Mouse (Mus musculus) limb, embryonic 12.5 days (tissue): Measurements from ENCODE around the gene Cish. TPM values are rescaled to one million over a fixed set of nuclear protein-coding genes. Genes with fewer than 3 reads are reported as not detected.
A peak's percentile ranks its signal among the peaks of the same experiment; 100 is the strongest.

Experiments used
- ATAC-seq: fragments of 200-750 bp; cut with Nextera tagmentation; 2 replicates; pipeline ENCODE4 v1.8.0; 2017; ENCODE audit warnings: low read depth, moderate TSS enrichment; ENCODE audit not compliant: insufficient number of reproducible peaks, insufficient read depth, low FRiP score, low TSS enrichment
- H3K27ac ChIP-seq: fragments of 300-500 bp; sonication (generic); 2 replicates; pipeline ENCODE4 v1.5.1; 2016; ENCODE audit warnings: mild to moderate bottlenecking, moderate library complexity
- H3K27me3 ChIP-seq: fragments of 300-500 bp; sonication (generic); 2 replicates; pipeline ENCODE4 v1.6.1; 2016; ENCODE audit warnings: mild to moderate bottlenecking, moderate library complexity
- H3K36me3 ChIP-seq: fragments of 300-500 bp; sonication (generic); 2 replicates; pipeline ENCODE4 v1.6.1; 2016; ENCODE audit warnings: mild to moderate bottlenecking, moderate library complexity
- H3K4me1 ChIP-seq: fragments of 300-500 bp; sonication (generic); replicated peaks from 2 replicates; pipeline ENCODE4 v1.6.1; 2016
- H3K4me2 ChIP-seq: fragments of 300-500 bp; sonication (generic); 2 replicates; pipeline ENCODE4 v1.6.1; 2016; ENCODE audit warnings: mild to moderate bottlenecking, moderate library complexity
- H3K4me3 ChIP-seq: fragments of 300-500 bp; sonication (generic); replicated peaks from 2 replicates; pipeline ENCODE4 v1.5.1; 2016; ENCODE audit warnings: mild to moderate bottlenecking
- H3K9ac ChIP-seq: fragments of 300-500 bp; sonication (generic); replicated peaks from 2 replicates; pipeline ENCODE4 v1.6.1; 2016; ENCODE audit warnings: mild to moderate bottlenecking, moderate library complexity
- H3K9me3 ChIP-seq: fragments of 300-500 bp; sonication (generic); 2 replicates; pipeline ENCODE4 v1.6.1; 2016; ENCODE audit warnings: mild to moderate bottlenecking, moderate library complexity
- WGBS: fragments of 180-500 bp; shearing (Covaris S2); methylation state at CpG from one replicate; pipeline ENCODE4 v1.1.7; 2016; 5-methylcytosine and 5-hydroxymethylcytosine counted together
- polyA plus RNA-seq: library from polyadenylated mRNA; unstranded; fragments of >200 nt; fragmentation: Nextera tagmentation; extraction: Ambion mirVana; gene quantifications from 2 replicates; pipeline ENCODE4 v1.2.1, GENCODE M21; 2016

Cish gene
- polyA plus RNA-seq, 1 experiment from 2014 or later: 4.2 TPM

GRCm38 (mm10) chr9:107288711-107289110, 7.1 kb upstream of the Cish start:
- H3K36me3 ChIP-seq: no peaks in the 10 kb centered on the region
- no peaks in the 10 kb centered on the region for H3K9me3 ChIP-seq
- peaks cover 9% of the 10 kb centered on the region for H3K4me1 ChIP-seq
- H3K4me3 ChIP-seq: peak overlapping the region; percentile 53
- no peak overlapping the region for H3K27ac ChIP-seq
- H3K9ac ChIP-seq: 0 out of 2 replicates have a peak overlapping the region, but pooled peaks have one; percentile 59
- WGBS: 29% methylated on average over 8 of the region's 8 CpGs
- H3K27me3 ChIP-seq: peaks cover 17% of the 10 kb centered on the region
- peak overlapping the region; percentile 85 for H3K4me2 ChIP-seq
- no peak for ATAC-seq

- WGBS: 1% methylated on average over 49 of the region's 49 CpGs
- Histone ChIP-seq H3K4me1 (peaks cover 9% of the 10 kb centered on the region), H3K27ac (no peak within 1 kb of the TSS), H3K9ac (peak within 1 kb of the TSS; percentile 59), H3K4me3 (peak within 1 kb of the TSS; percentile 53), H3K9me3 (no peaks in the 10 kb centered on the region), H3K36me3 (no peaks in the 10 kb centered on the region), H3K27me3 (peaks cover 17% of the 10 kb centered on the region), H3K4me2 (peak within 1 kb of the TSS; percentile 85)
- ATAC-seq: peak; percentile 81
These were observed 6.4 kb upstream of the Cish start, which contains the start of gene Mapkapk3 for GRCm38 (mm10) chr9:107289211-107290076. Mapkapk3 (minus strand) TSS chr9:107289877.

GRCm38 (mm10) chr9:107290897-107291296, 4.9 kb upstream of the Cish start:
- Histone ChIP-seq H3K4me3 (no peak overlapping the region), H3K27ac (no peak overlapping the region), H3K27me3 (peaks cover 23% of the 10 kb centered on the region), H3K9me3 (no peaks in the 10 kb centered on the region), H3K4me2 (no peak overlapping the region), H3K36me3 (no peaks in the 10 kb centered on the region), H3K4me1 (peaks cover 9% of the 10 kb centered on the region), H3K9ac (no peak overlapping the region)
- WGBS: 31% methylated on average over 10 of the region's 10 CpGs
- no peak for ATAC-seq

- no peak overlapping the region for H3K4me2 ChIP-seq
- no peaks in the 10 kb centered on the region for H3K36me3 ChIP-seq
- no peak for ATAC-seq
- H3K9me3 ChIP-seq: no peaks in the 10 kb centered on the region
- no peak overlapping the region for H3K9ac ChIP-seq
- H3K4me3 ChIP-seq: no peak overlapping the region
- H3K27me3 ChIP-seq: peaks cover 13% of the 10 kb centered on the region
- H3K4me1 ChIP-seq: peaks cover 17% of the 10 kb centered on the region
- no peak overlapping the region for H3K27ac ChIP-seq
- WGBS: 5% methylated on average over 6 of the region's 6 CpGs
These were observed 1.6 kb upstream of the Cish start for GRCm38 (mm10) chr9:107294249-107294648.

- peak overlapping the region; percentile 91 for H3K4me2 ChIP-seq
- H3K9me3 ChIP-seq: no peaks in the 10 kb centered on the region
- peaks cover 8% of the 10 kb centered on the region for H3K36me3 ChIP-seq
- 82% methylated on average over 4 of the region's 4 CpGs for WGBS
- H3K4me1 ChIP-seq: peaks cover 12% of the 10 kb centered on the region
- peak overlapping the region; percentile 68 for H3K4me3 ChIP-seq
- no peak for ATAC-seq
- peaks cover 12% of the 10 kb centered on the region for H3K27me3 ChIP-seq
- no peak overlapping the region for H3K9ac ChIP-seq
- no peak overlapping the region for H3K27ac ChIP-seq
These were observed 210 bp upstream of the Cish start for GRCm38 (mm10) chr9:107295616-107296015.

GRCm38 (mm10) chr9:107296041-107296440, 215 bp downstream of the Cish start:
- H3K27ac ChIP-seq: no peak overlapping the region
- H3K9ac ChIP-seq: peak overlapping the region; percentile 44; the same call in 1 of the 2 replicates
- peak; percentile 50 for ATAC-seq
- H3K4me2 ChIP-seq: peak overlapping the region; percentile 91
- H3K27me3 ChIP-seq: peaks cover 12% of the 10 kb centered on the region
- 5% methylated on average over 14 of the region's 14 CpGs for WGBS
- H3K4me1 ChIP-seq: peaks cover 12% of the 10 kb centered on the region
- H3K9me3 ChIP-seq: no peaks in the 10 kb centered on the region
- peaks cover 12% of the 10 kb centered on the region for H3K36me3 ChIP-seq
- peak overlapping the region; percentile 68 for H3K4me3 ChIP-seq

- peak; percentile 96 for ATAC-seq
- Histone ChIP-seq H3K4me1 (peaks cover 12% of the 10 kb centered on the region), H3K27ac (peak overlapping the region; percentile 64; the same call in 1 of the 2 replicates), H3K9me3 (no peaks in the 10 kb centered on the region), H3K4me2 (peak overlapping the region; percentile 91), H3K27me3 (peaks cover 12% of the 10 kb centered on the region), H3K4me3 (peak overlapping the region; percentile 68), H3K36me3 (peaks cover 17% of the 10 kb centered on the region), H3K9ac (peak overlapping the region; percentile 66)
- under 1% methylated on average over 31 of the region's 31 CpGs for WGBS
These were observed 707 bp downstream of the Cish start for GRCm38 (mm10) chr9:107296501-107296965.

- Histone ChIP-seq H3K4me1 (peaks cover 12% of the 10 kb centered on the region), H3K27ac (0 out of 2 replicates have a peak overlapping the region, but pooled peaks have one; percentile 64), H3K27me3 (peaks cover 12% of the 10 kb centered on the region), H3K9me3 (no peaks in the 10 kb centered on the region), H3K4me3 (peak overlapping the region; percentile 68), H3K9ac (peak overlapping the region; percentile 66), H3K36me3 (peaks cover 23% of the 10 kb centered on the region), H3K4me2 (peak overlapping the region; percentile 91)
- 15% methylated on average over 16 of the region's 16 CpGs for WGBS
- ATAC-seq: no peak; the same call in 1 of the 2 replicates
These were observed 1.2 kb downstream of the Cish start for GRCm38 (mm10) chr9:107297059-107297458.

GRCm38 (mm10) chr9:107297658-107298057, 1.8 kb downstream of the Cish start:
- WGBS: 94% methylated on average over 4 of the region's 4 CpGs
- H3K4me2 ChIP-seq: peak overlapping the region; percentile 91
- no peak for ATAC-seq
- H3K4me1 ChIP-seq: peaks cover 12% of the 10 kb centered on the region
- peaks cover 25% of the 10 kb centered on the region for H3K36me3 ChIP-seq
- no peak overlapping the region for H3K27ac ChIP-seq
- H3K9ac ChIP-seq: no peak overlapping the region
- peaks cover 7% of the 10 kb centered on the region for H3K27me3 ChIP-seq
- H3K9me3 ChIP-seq: no peaks in the 10 kb centered on the region
- peak overlapping the region; percentile 68 for H3K4me3 ChIP-seq

- no peak for ATAC-seq
- peaks cover 25% of the 10 kb centered on the region for H3K36me3 ChIP-seq
- H3K4me2 ChIP-seq: peak overlapping the region; percentile 91
- H3K9ac ChIP-seq: no peak overlapping the region
- H3K9me3 ChIP-seq: no peaks in the 10 kb centered on the region
- peaks cover 6% of the 10 kb centered on the region for H3K27me3 ChIP-seq
- no peak overlapping the region for H3K27ac ChIP-seq
- 77% methylated on average over 8 of the region's 8 CpGs for WGBS
- H3K4me1 ChIP-seq: peaks cover 12% of the 10 kb centered on the region
- peak overlapping the region; percentile 68 for H3K4me3 ChIP-seq
These were observed 2.4 kb downstream of the Cish start for GRCm38 (mm10) chr9:107298059-107298780.

- no peak for ATAC-seq
- Histone ChIP-seq H3K27ac (no peak overlapping the region), H3K9me3 (no peaks in the 10 kb centered on the region), H3K9ac (no peak overlapping the region), H3K27me3 (peaks cover 6% of the 10 kb centered on the region), H3K4me1 (peaks cover 12% of the 10 kb centered on the region), H3K4me3 (no peak overlapping the region), H3K4me2 (no peak overlapping the region), H3K36me3 (peaks cover 25% of the 10 kb centered on the region)
- WGBS: 83% methylated on average over 6 of the region's 6 CpGs
These were observed 3.0 kb downstream of the Cish start for GRCm38 (mm10) chr9:107298876-107299275.
